Mouse (Mus musculus) liver, adult 2 months (tissue): ENCODE results near the gene Slc39a12.

ENCODE experiments used
- CTCF ChIP-seq: fragments of 200-500 bp; IDR thresholded peaks from 2 replicates; pipeline ENCODE4 v1.5.1; 2011; ENCODE audit warnings: low read depth, low read length, control low read depth
- POLR2A ChIP-seq: fragments of 200-500 bp; IDR thresholded peaks from 2 replicates; pipeline ENCODE4 v1.6.1; 2011; ENCODE audit warnings: low read length, control low read depth; ENCODE audit not compliant: insufficient read depth; ENCODE audit errors: extremely low read depth

- TF ChIP-seq POLR2A (no peak), CTCF (no peak)
Measured at GRCm38 (mm10) chr2:14535246-14535671, 147.1 kb downstream of the Slc39a12 start.
